Mouse (Mus musculus) neural tube, embryonic 14.5 days (tissue): ENCODE measurements around the gene Bcl2l11. TPM values are rescaled to one million over a fixed set of nuclear protein-coding genes. Genes with fewer than 3 reads are reported as not detected.

Source experiments
- ATAC-seq: fragments of 200-750 bp; cut with Nextera tagmentation; 2 replicates; pipeline ENCODE4 v1.8.0; 2017; ENCODE audit warnings: low read depth, mild to moderate bottlenecking, moderate TSS enrichment, moderate library complexity
- H3K27ac ChIP-seq: fragments of 300-500 bp; sonication (generic); 2 replicates; pipeline ENCODE4 v1.5.1; 2014; ENCODE audit warnings: low read depth, mild to moderate bottlenecking, control low read depth, low read length, moderate library complexity, mixed read lengths
- H3K27me3 ChIP-seq: fragments of 300-500 bp; sonication (generic); 2 replicates; pipeline ENCODE4 v1.6.1; 2014; ENCODE audit warnings: low read length; ENCODE audit not compliant: control insufficient read depth, insufficient read depth
- H3K36me3 ChIP-seq: fragments of 300-500 bp; sonication (generic); 2 replicates; pipeline ENCODE4 v1.6.1; 2014; ENCODE audit warnings: low read length, mixed read lengths; ENCODE audit not compliant: control insufficient read depth, insufficient read depth
- H3K4me1 ChIP-seq: fragments of 300-500 bp; sonication (generic); 2 replicates; pipeline ENCODE4 v1.6.1; 2014; ENCODE audit warnings: low read length; ENCODE audit not compliant: control insufficient read depth, insufficient read depth
- H3K4me2 ChIP-seq: fragments of 300-500 bp; sonication (generic); 2 replicates; pipeline ENCODE4 v1.6.1; 2014; ENCODE audit warnings: mild to moderate bottlenecking, low read depth, low read length, control low read depth
- H3K4me3 ChIP-seq: fragments of 300-500 bp; sonication (generic); 2 replicates; pipeline ENCODE4 v1.5.1; 2014; ENCODE audit warnings: low read depth, low read length, control low read depth, mixed read lengths
- H3K9ac ChIP-seq: fragments of 300-500 bp; sonication (generic); replicated peaks from 2 replicates; pipeline ENCODE4 v1.6.1; 2014; ENCODE audit warnings: low read depth, mild to moderate bottlenecking, control low read depth, low read length, mixed read lengths
- H3K9me3 ChIP-seq: fragments of 300-500 bp; sonication (generic); 2 replicates; pipeline ENCODE4 v1.6.1; 2016; ENCODE audit warnings: low read length; ENCODE audit not compliant: control insufficient read depth
- WGBS: fragments of 180-500 bp; shearing (Covaris S2); extraction: QIAGEN DNeasy Blood & Tissue Kit; methylation state at CpG from one replicate; pipeline ENCODE4 v1.1.7; 2014; 5-methylcytosine and 5-hydroxymethylcytosine counted together
- polyA plus RNA-seq: library from polyadenylated mRNA; unstranded; fragments of >200 nt; fragmentation: Nextera tagmentation; extraction: Ambion mirVana; gene quantifications from 2 replicates; pipeline ENCODE4 v1.2.1, GENCODE M21; 2014

Bcl2l11 gene
- polyA plus RNA-seq, 1 experiment from 2014 or later, result 11.5 TPM

DNA sequence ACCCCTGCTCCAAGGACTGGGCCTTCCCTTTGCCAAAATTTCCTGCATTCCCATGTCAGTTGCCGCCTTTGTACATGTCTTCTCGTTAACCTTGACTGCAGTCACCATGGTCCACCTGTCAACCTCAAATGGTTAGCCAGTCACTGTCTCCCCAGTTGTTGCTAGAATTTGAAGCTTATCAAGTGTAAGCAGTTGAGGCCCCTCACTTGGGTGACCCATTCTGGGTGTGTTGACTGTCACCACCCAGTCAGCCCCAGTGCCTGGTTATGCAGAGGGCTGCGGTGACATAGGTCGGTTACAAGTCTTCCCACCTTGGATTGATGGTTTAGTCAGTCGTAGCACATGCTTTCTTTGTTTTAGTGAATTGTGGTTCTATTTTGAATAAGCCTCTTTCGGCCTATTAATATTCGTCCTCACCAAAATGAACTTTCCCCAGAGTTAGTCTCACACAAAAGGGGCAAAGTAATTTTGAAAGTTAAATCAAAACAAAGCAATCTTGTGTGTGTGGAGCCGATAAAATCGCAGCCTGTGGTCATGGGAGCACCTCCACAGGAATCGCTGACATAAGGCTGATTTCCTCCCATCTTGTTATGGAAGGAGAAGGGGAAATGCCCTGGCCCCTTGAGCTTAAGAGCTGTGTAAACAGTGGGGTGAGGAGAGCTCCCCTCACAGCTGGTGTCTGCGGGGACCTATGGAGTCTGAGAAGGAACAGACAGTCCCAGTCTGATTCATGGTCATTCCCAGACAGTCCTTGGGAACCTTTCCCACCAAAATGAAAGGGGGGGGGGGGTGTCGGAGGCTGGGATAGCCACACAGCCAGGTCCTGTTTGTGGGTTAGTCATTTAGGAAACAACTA lies 30.9 kb downstream of the Bcl2l11 start:
- Histone ChIP-seq H3K4me2 (no peak overlapping the region), H3K9ac (no peak overlapping the region), H3K36me3 (no peaks in the 10 kb centered on the region), H3K27ac (no peak overlapping the region), H3K27me3 (no peaks in the 10 kb centered on the region), H3K4me1 (peaks cover 31% of the 10 kb centered on the region; the same call in 1 of the 2 replicates), H3K4me3 (no peak overlapping the region), H3K9me3 (no peaks in the 10 kb centered on the region)
- ATAC-seq, result no peak
- 71% methylated on average over 12 of the region's 12 CpGs for WGBS

DNA sequence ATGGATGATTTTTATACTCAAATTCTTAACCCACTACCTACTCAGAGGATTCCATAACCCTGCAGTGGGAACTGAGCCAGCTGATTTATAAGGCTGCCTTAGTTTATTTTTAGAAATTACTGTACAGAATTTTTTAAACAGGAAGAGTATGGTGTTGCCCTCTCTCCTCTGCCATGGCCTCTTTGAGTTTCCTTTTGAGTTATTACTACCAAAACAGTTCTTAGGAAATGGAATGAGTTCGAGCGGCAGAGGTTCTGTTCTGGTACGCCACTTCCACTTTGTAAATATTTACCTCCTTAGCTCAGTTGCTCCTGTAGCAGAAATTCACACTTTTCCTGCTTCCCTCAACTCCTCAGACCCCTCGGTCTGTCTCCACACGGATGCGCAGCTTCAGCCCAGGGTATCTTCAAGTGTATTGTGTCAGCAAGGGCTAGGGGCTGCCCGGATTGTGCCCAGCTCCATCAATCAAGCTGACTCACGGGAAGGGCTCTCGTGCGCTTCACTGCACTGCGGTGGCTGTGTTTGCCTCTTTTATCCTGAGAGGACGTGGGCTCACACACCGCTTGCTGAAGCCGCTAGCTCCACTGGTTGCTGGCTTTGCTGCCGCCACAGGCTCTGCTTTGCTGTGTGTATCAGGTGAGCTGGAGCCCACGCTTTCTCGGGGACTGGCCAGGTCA lies 33.0 kb downstream of the Bcl2l11 start:
- ATAC-seq, result no peak

DNA sequence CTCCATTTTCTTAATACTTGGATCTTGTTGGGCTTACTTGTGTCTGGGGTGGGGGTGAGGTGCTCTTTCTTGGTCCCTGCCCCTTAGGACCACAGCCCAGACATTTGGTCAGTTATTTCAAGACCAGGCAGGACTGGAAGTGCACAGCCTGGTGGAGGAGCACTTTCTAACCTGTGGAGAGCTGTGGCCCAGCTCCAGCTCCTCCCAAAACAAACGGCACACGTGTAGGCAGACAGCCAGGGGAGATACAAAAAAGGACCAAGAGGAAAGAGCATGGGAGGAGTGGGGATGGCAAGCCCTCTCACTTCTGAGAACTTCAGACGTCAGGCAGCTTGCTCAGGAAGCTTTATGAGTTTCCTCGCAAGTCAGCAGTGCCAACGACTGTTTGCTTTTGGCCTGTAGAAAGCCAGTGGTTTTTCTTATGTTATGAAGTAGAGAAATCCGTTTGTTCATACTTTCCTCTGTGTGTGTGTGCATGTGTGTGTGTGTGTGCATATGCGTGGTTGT lies 33.8 kb downstream of the Bcl2l11 start:
- Histone ChIP-seq H3K9ac (no peak overlapping the region), H3K4me1 (peaks cover 23% of the 10 kb centered on the region; the same call in 1 of the 2 replicates), H3K4me2 (no peak overlapping the region), H3K27me3 (no peaks in the 10 kb centered on the region), H3K36me3 (no peaks in the 10 kb centered on the region), H3K27ac (no peak overlapping the region), H3K9me3 (no peaks in the 10 kb centered on the region), H3K4me3 (no peak overlapping the region)
- ATAC-seq, result no peak
- WGBS, result 70% methylated on average over 7 of the region's 7 CpGs

More for the DNA sequence above, 33.0 kb downstream of the Bcl2l11 start:
- Histone ChIP-seq H3K27me3 (no peaks in the 10 kb centered on the region), H3K36me3 (no peaks in the 10 kb centered on the region), H3K4me1 (peaks cover 23% of the 10 kb centered on the region; the same call in 1 of the 2 replicates), H3K4me3 (no peak overlapping the region), H3K9ac (no peak overlapping the region), H3K4me2 (no peak overlapping the region), H3K27ac (no peak overlapping the region), H3K9me3 (no peaks in the 10 kb centered on the region)
- WGBS, result 34% methylated on average over 17 of the region's 17 CpGs

GRCm38 (mm10) chr2:128163177-128163576 lies 37.3 kb downstream of the Bcl2l11 start:
- no peak for ATAC-seq
- H3K36me3 ChIP-seq, result no peaks in the 10 kb centered on the region
- no peak overlapping the region for H3K4me3 ChIP-seq
- H3K4me1 ChIP-seq, result peaks cover 11% of the 10 kb centered on the region; the same call in 1 of the 2 replicates
- H3K9me3 ChIP-seq, result no peaks in the 10 kb centered on the region
- no peak overlapping the region for H3K9ac ChIP-seq
- no peak overlapping the region for H3K4me2 ChIP-seq
- no peak overlapping the region for H3K27ac ChIP-seq
- H3K27me3 ChIP-seq, result no peaks in the 10 kb centered on the region
- 70% methylated on average over 8 of the region's 8 CpGs for WGBS

- H3K4me3 ChIP-seq, result no peak overlapping the region
- peak; percentile 41; the same call in 1 of the 2 replicates for ATAC-seq
- no peak overlapping the region for H3K9ac ChIP-seq
- no peaks in the 10 kb centered on the region for H3K27me3 ChIP-seq
- H3K27ac ChIP-seq, result no peak overlapping the region
- no peaks in the 10 kb centered on the region for H3K36me3 ChIP-seq
- H3K9me3 ChIP-seq, result no peaks in the 10 kb centered on the region
- H3K4me1 ChIP-seq, result 0 out of 2 replicates have a peak, but pooled peaks cover 3% of the 10 kb centered on the region
- 58% methylated on average over 13 of the region's 13 CpGs for WGBS
- H3K4me2 ChIP-seq, result no peak overlapping the region
These were observed 41.0 kb downstream of the Bcl2l11 start for GRCm38 (mm10) chr2:128166623-128167423.

DNA sequence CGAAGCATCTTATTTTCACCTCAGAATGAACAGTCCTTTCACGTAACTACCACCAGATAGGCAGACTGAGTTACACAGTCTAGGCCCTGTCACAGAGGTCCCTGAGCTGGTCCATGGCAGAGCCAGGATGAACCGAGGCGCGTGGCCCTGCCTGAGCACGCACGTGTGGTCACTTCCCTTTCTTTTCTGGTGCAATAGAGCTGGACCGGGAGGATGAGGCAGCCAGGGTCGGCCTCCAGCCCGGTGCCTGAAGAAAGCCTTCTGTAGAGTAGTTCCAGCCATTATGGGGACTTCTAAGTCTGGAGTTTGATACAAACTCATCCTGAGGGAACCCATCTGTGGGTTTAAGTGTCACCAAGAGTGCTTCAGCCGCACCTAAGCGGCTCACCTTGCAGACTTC lies 42.1 kb downstream of the Bcl2l11 start:
- 95% methylated on average over 12 of the region's 12 CpGs for WGBS
- 0 out of 2 replicates have a peak, but pooled peaks cover 3% of the 10 kb centered on the region for H3K4me1 ChIP-seq

GRCm38 (mm10) chr2:128169486-128169885 lies 43.6 kb downstream of the Bcl2l11 start:
- Histone ChIP-seq H3K36me3 (no peaks in the 10 kb centered on the region), H3K4me3 (no peak overlapping the region), H3K9me3 (no peaks in the 10 kb centered on the region), H3K4me2 (no peak overlapping the region), H3K4me1 (0 out of 2 replicates have a peak, but pooled peaks cover 3% of the 10 kb centered on the region), H3K9ac (no peak overlapping the region), H3K27ac (no peak overlapping the region), H3K27me3 (no peaks in the 10 kb centered on the region)
- 94% methylated on average over 5 of the region's 5 CpGs for WGBS
- no peak for ATAC-seq

More for the DNA sequence above, 42.1 kb downstream of the Bcl2l11 start:
- Histone ChIP-seq H3K9ac (no peak overlapping the region), H3K27me3 (no peaks in the 10 kb centered on the region), H3K4me3 (no peak overlapping the region), H3K27ac (no peak overlapping the region), H3K36me3 (no peaks in the 10 kb centered on the region), H3K9me3 (no peaks in the 10 kb centered on the region), H3K4me2 (no peak overlapping the region)
- no peak for ATAC-seq

GRCm38 (mm10) chr2:128169972-128170371 lies 44.1 kb downstream of the Bcl2l11 start:
- H3K4me3 ChIP-seq, result no peak overlapping the region
- H3K4me1 ChIP-seq, result peaks cover 3% of the 10 kb centered on the region; the same call in 1 of the 2 replicates
- no peaks in the 10 kb centered on the region for H3K27me3 ChIP-seq
- no peak for ATAC-seq
- no peak overlapping the region for H3K4me2 ChIP-seq
- no peak overlapping the region for H3K27ac ChIP-seq
- no peaks in the 10 kb centered on the region for H3K9me3 ChIP-seq
- H3K36me3 ChIP-seq, result no peaks in the 10 kb centered on the region
- 84% methylated on average over 11 of the region's 11 CpGs for WGBS
- no peak overlapping the region for H3K9ac ChIP-seq
